Mouse (Mus musculus) hindbrain, embryonic 14.5 days (tissue): Measurements from ENCODE around the gene Ccdc138. TPM values are rescaled to one million over a fixed set of nuclear protein-coding genes. Genes with fewer than 3 reads are reported as not detected.

Experiments used
- ATAC-seq: fragments of 200-750 bp; cut with Nextera tagmentation; 2 replicates; pipeline ENCODE4 v1.8.0; 2017; ENCODE audit warnings: moderate number of reproducible peaks, mild to moderate bottlenecking, moderate TSS enrichment, moderate library complexity; ENCODE audit not compliant: low FRiP score
- DNase-seq: peaks from one replicate; pipeline ENCODE4 v3.0.0-alpha.2; 2015; ENCODE audit warnings: low spot score
- H3K27ac ChIP-seq: fragments of 300-500 bp; sonication (generic); 2 replicates; pipeline ENCODE4 v1.5.1; 2014; ENCODE audit warnings: mild to moderate bottlenecking, moderate library complexity
- H3K27me3 ChIP-seq: fragments of 300-500 bp; sonication (generic); 2 replicates; pipeline ENCODE4 v1.6.1; 2014; ENCODE audit warnings: mild to moderate bottlenecking, low read length, mixed read lengths; ENCODE audit not compliant: control insufficient read depth, insufficient read depth
- H3K36me3 ChIP-seq: fragments of 300-500 bp; sonication (generic); replicated peaks from 2 replicates; pipeline ENCODE4 v1.6.1; 2014; ENCODE audit not compliant: control insufficient read depth, insufficient read depth
- H3K4me1 ChIP-seq: fragments of 300-500 bp; sonication (generic); replicated peaks from 2 replicates; pipeline ENCODE4 v1.6.1; 2014; ENCODE audit warnings: antibody characterized with exemption, low read length, mixed read lengths; ENCODE audit not compliant: control insufficient read depth, insufficient read depth
- H3K4me2 ChIP-seq: fragments of 300-500 bp; sonication (generic); replicated peaks from 2 replicates; pipeline ENCODE4 v1.6.1; 2014; ENCODE audit warnings: mild to moderate bottlenecking, moderate library complexity
- H3K4me3 ChIP-seq: fragments of 300-500 bp; sonication (generic); replicated peaks from 2 replicates; pipeline ENCODE4 v1.5.1; 2014; ENCODE audit warnings: mild to moderate bottlenecking, low read length
- H3K9ac ChIP-seq: fragments of 300-500 bp; sonication (generic); 2 replicates; pipeline ENCODE4 v1.6.1; 2014
- H3K9me3 ChIP-seq: fragments of 300-500 bp; sonication (generic); 2 replicates; pipeline ENCODE4 v1.6.1; 2016; ENCODE audit warnings: low read length; ENCODE audit not compliant: control insufficient read depth
- WGBS: fragments of 180-500 bp; shearing (Covaris S2); extraction: QIAGEN DNeasy Blood & Tissue Kit; methylation state at CpG from one replicate; pipeline ENCODE4 v1.1.7; 2014; 5-methylcytosine and 5-hydroxymethylcytosine counted together
- polyA plus RNA-seq: library from polyadenylated mRNA; unstranded; fragments of >200 nt; fragmentation: Nextera tagmentation; extraction: Ambion mirVana; gene quantifications from 2 replicates; pipeline ENCODE4 v1.2.1, GENCODE M21; 2014

Ccdc138 gene
- polyA plus RNA-seq, 1 experiment from 2014 or later: 7.7 TPM

- Histone ChIP-seq H3K27ac (no peak overlapping the region), H3K36me3 (no peaks in the 10 kb centered on the region), H3K4me1 (peaks cover 11% of the 10 kb centered on the region), H3K4me3 (no peak overlapping the region), H3K27me3 (no peaks in the 10 kb centered on the region), H3K9ac (no peak overlapping the region), H3K9me3 (no peaks in the 10 kb centered on the region), H3K4me2 (no peak overlapping the region)
- DNase-seq (no peak), ATAC-seq (no peak)
- 63% methylated on average over 4 of the region's 4 CpGs for WGBS
These were observed 121.5 kb downstream of the Ccdc138 start for GRCm38 (mm10) chr10:58619266-58619665.

- WGBS: 81% methylated on average over 12 of the region's 12 CpGs
- Histone ChIP-seq H3K4me2 (no peak overlapping the region), H3K36me3 (no peaks in the 10 kb centered on the region), H3K9ac (no peak overlapping the region), H3K27ac (no peak overlapping the region), H3K27me3 (no peaks in the 10 kb centered on the region), H3K4me1 (no peaks in the 10 kb centered on the region), H3K9me3 (no peaks in the 10 kb centered on the region), H3K4me3 (no peak overlapping the region)
- DNase-seq (no peak), ATAC-seq (no peak)
These were observed 127.3 kb downstream of the Ccdc138 start for GRCm38 (mm10) chr10:58624848-58625711.

Other genes with a start within 250 kb of the Ccdc138 start
- gene Gcc2, start 242.5 kb upstream of the Ccdc138 start, polyA plus RNA-seq: 68.6 and 78.4 TPM in 2 replicates
- gene Lims1, start 174.5 kb upstream of the Ccdc138 start, polyA plus RNA-seq: 57.2 and 59.8 TPM in 2 replicates
- gene Ranbp2, start 51.0 kb upstream of the Ccdc138 start, polyA plus RNA-seq: 23.6 and 27.0 TPM in 2 replicates
- 0.24 and 0.25 TPM in 2 replicates for gene Edar, start 177.7 kb downstream of the Ccdc138 start, polyA plus RNA-seq
- gene Gm17542, start 220.3 kb downstream of the Ccdc138 start, polyA plus RNA-seq: not detected in 2 replicates